Mouse (Mus musculus) CH12.LX (cell line): Measurements from ENCODE around the gene Clstn1. TPM values are rescaled to one million over a fixed set of nuclear protein-coding genes. Genes with fewer than 3 reads are reported as not detected.
A peak's percentile ranks its signal among the peaks of the same experiment; 100 is the strongest.

Experiments
- DNase-seq: peaks from one replicate; pipeline ENCODE4 v3.0.0-alpha.2; 2013; ENCODE audit errors: extremely low read depth
- H3K27ac ChIP-seq: 2 replicates; pipeline ENCODE4 v1.5.1; 2012; ENCODE audit warnings: low read depth, mild to moderate bottlenecking, control low read depth, moderate library complexity; ENCODE audit not compliant: insufficient read depth
- H3K27me3 ChIP-seq: replicated peaks from 2 replicates; pipeline ENCODE3; 2012; ENCODE audit warnings: inconsistent platforms
- H3K36me3 ChIP-seq, 2 experiments: replicated peaks in 1 of 2; 2 replicates each; pipeline versions ENCODE3 to v1.6.1; 2012; ENCODE audit warnings: inconsistent platforms in 1 of 2, low read length in 1 of 2, mild to moderate bottlenecking in 1 of 2, mixed read lengths in 1 of 2, moderate library complexity in 1 of 2; ENCODE audit not compliant: control insufficient read depth in 1 of 2, insufficient read depth in 1 of 2
- H3K4me1 ChIP-seq, 2 experiments: 2 replicates each; pipeline ENCODE4 v1.6.1; 2012; ENCODE audit warnings: inconsistent platforms in 1 of 2, moderate library complexity in 1 of 2; ENCODE audit not compliant: insufficient read depth in 2 of 2, control insufficient read depth in 1 of 2
- H3K4me2 ChIP-seq: 2 replicates; pipeline ENCODE4 v1.6.1; 2012; ENCODE audit warnings: low read depth, mild to moderate bottlenecking, control low read depth; ENCODE audit not compliant: poor library complexity, insufficient read depth, severe bottlenecking
- H3K4me3 ChIP-seq, 3 experiments: fragments of 150-350 bp in 1 of 3; sonication (generic) in 1 of 3; replicated peaks in 1 of 3; 2 replicates each; pipeline versions ENCODE3 to v1.5.1; 2011 to 2012; ENCODE audit warnings: low read depth in 2 of 3, low read length in 2 of 3, mild to moderate bottlenecking in 2 of 3, moderate library complexity in 2 of 3, control low read depth in 1 of 3, improper control_type of control experiment in 1 of 3, inconsistent platforms in 1 of 3, mixed read lengths in 1 of 3; ENCODE audit not compliant: poor library complexity in 1 of 3
- H3K79me2 ChIP-seq: replicated peaks from 2 replicates; pipeline ENCODE4 v1.6.1; 2012; ENCODE audit warnings: mild to moderate bottlenecking, moderate library complexity; ENCODE audit not compliant: control insufficient read depth, poor library complexity, insufficient read depth, severe bottlenecking; ENCODE audit errors: extremely low read depth
- H3K9ac ChIP-seq: 2 replicates; pipeline ENCODE4 v1.6.1; 2012; ENCODE audit warnings: low read depth, mild to moderate bottlenecking, control low read depth, moderate library complexity; ENCODE audit not compliant: insufficient read depth
- H3K9me3 ChIP-seq: replicated peaks from 2 replicates; pipeline ENCODE3; 2012; ENCODE audit warnings: low read length, inconsistent platforms, mixed read lengths
- BHLHE40 ChIP-seq: IDR thresholded peaks from 2 replicates; pipeline ENCODE4 v1.6.1; 2011; ENCODE audit warnings: mild to moderate bottlenecking, low read depth, low read length, improper control_type of control experiment
- CHD1 ChIP-seq: IDR thresholded peaks from 2 replicates; pipeline ENCODE4 v1.6.1; 2012; ENCODE audit warnings: low read depth, low read length, improper control_type of control experiment, inconsistent platforms
- CHD2 ChIP-seq: IDR thresholded peaks from 2 replicates; pipeline ENCODE4 v1.6.1; 2011; ENCODE audit warnings: low read length, improper control_type of control experiment
- CTCF ChIP-seq, 2 experiments: IDR thresholded peaks in 1 of 2; conservative IDR thresholded peaks in 1 of 2; 2 replicates each; pipeline ENCODE4 v1.5.1; 2011 to 2012; ENCODE audit warnings: low read depth in 2 of 2, low read length in 2 of 2, improper control_type of control experiment in 1 of 2, inconsistent platforms in 1 of 2, mild to moderate bottlenecking in 1 of 2, moderate library complexity in 1 of 2
- E2F4 ChIP-seq: IDR thresholded peaks from 2 replicates; pipeline ENCODE4 v1.6.1; 2011; ENCODE audit warnings: low read depth, low read length, improper control_type of control experiment; ENCODE audit not compliant: insufficient replicate concordance
- ELF1 ChIP-seq: IDR thresholded peaks from 2 replicates; pipeline ENCODE4 v1.6.1; 2014; ENCODE audit warnings: low read depth, mild to moderate bottlenecking, inconsistent platforms, low read length, improper control_type of control experiment
- EP300 ChIP-seq: IDR thresholded peaks from 2 replicates; pipeline ENCODE4 v1.6.1; 2011; ENCODE audit warnings: low read length, improper control_type of control experiment
- ETS1 ChIP-seq: conservative IDR thresholded peaks from 2 replicates; pipeline ENCODE4 v1.6.1; 2012; ENCODE audit warnings: low read depth, mild to moderate bottlenecking, inconsistent platforms, low read length, improper control_type of control experiment, moderate library complexity
- GABPA ChIP-seq: IDR thresholded peaks from 2 replicates; pipeline ENCODE4 v1.6.1; 2012; ENCODE audit warnings: low read depth, low read length, improper control_type of control experiment, inconsistent platforms; ENCODE audit not compliant: insufficient replicate concordance
- HCFC1 ChIP-seq: IDR thresholded peaks from 2 replicates; pipeline ENCODE4 v1.6.1; 2012; ENCODE audit warnings: low read depth, mild to moderate bottlenecking, inconsistent platforms, low read length, improper control_type of control experiment
- IRF4 ChIP-seq: IDR thresholded peaks from 2 replicates; pipeline ENCODE4 v1.6.1; 2014; ENCODE audit warnings: low read depth, mild to moderate bottlenecking, inconsistent platforms, low read length, improper control_type of control experiment
- JUN ChIP-seq: IDR thresholded peaks from 2 replicates; pipeline ENCODE4 v1.6.1; 2011; ENCODE audit warnings: low read depth, mild to moderate bottlenecking, low read length, improper control_type of control experiment, moderate library complexity; ENCODE audit not compliant: insufficient read depth
- JUND ChIP-seq: conservative IDR thresholded peaks from 2 replicates; pipeline ENCODE4 v1.6.1; 2011; ENCODE audit warnings: low read depth, low read length, improper control_type of control experiment
- KAT2A ChIP-seq: IDR thresholded peaks from 2 replicates; pipeline ENCODE4 v1.6.1; 2012; ENCODE audit warnings: low read length, improper control_type of control experiment, inconsistent platforms; ENCODE audit not compliant: insufficient replicate concordance
- MAFK ChIP-seq: IDR thresholded peaks from 2 replicates; pipeline ENCODE4 v1.6.1; 2011; ENCODE audit warnings: low read length, improper control_type of control experiment; ENCODE audit not compliant: insufficient replicate concordance
- MAX ChIP-seq: IDR thresholded peaks from 2 replicates; pipeline ENCODE4 v1.6.1; 2011; ENCODE audit warnings: low read length, improper control_type of control experiment
- MAZ ChIP-seq: IDR thresholded peaks from 2 replicates; pipeline ENCODE4 v1.6.1; 2012; ENCODE audit warnings: low read depth, mild to moderate bottlenecking, inconsistent platforms, low read length, improper control_type of control experiment, moderate library complexity
- MEF2A ChIP-seq: IDR thresholded peaks from 2 replicates; pipeline ENCODE4 v1.6.1; 2014; ENCODE audit warnings: low read depth, mild to moderate bottlenecking, inconsistent platforms, low read length, improper control_type of control experiment, borderline replicate concordance
- MXI1 ChIP-seq: IDR thresholded peaks from 2 replicates; pipeline ENCODE4 v1.6.1; 2011; ENCODE audit warnings: mild to moderate bottlenecking, low read depth, low read length, improper control_type of control experiment
- MYC ChIP-seq: IDR thresholded peaks from 2 replicates; pipeline ENCODE4 v1.6.1; 2011; ENCODE audit warnings: low read depth, mild to moderate bottlenecking, improper control_type of control experiment, low read length
- NELFE ChIP-seq: IDR thresholded peaks from 2 replicates; pipeline ENCODE4 v1.6.1; 2011; ENCODE audit warnings: low read depth, low read length, improper control_type of control experiment
- NRF1 ChIP-seq: IDR thresholded peaks from 2 replicates; pipeline ENCODE4 v1.6.1; 2014; ENCODE audit warnings: low read depth, mild to moderate bottlenecking, inconsistent platforms, low read length, improper control_type of control experiment, moderate library complexity
- PAX5 ChIP-seq: IDR thresholded peaks from 2 replicates; pipeline ENCODE4 v1.6.1; 2012; ENCODE audit warnings: low read length, inconsistent platforms, mixed read lengths
- POLR2A ChIP-seq: IDR thresholded peaks from 2 replicates; pipeline ENCODE4 v1.6.1; 2011; ENCODE audit warnings: low read depth, mild to moderate bottlenecking, improper control_type of control experiment, low read length
- POLR2AphosphoS2 ChIP-seq: IDR thresholded peaks from 2 replicates; pipeline ENCODE4 v1.6.1; 2011; ENCODE audit warnings: low read depth, low read length, improper control_type of control experiment
- RAD21 ChIP-seq: IDR thresholded peaks from 2 replicates; pipeline ENCODE4 v1.6.1; 2011; ENCODE audit warnings: low read depth, mild to moderate bottlenecking, low read length, improper control_type of control experiment, moderate library complexity
- RCOR1 ChIP-seq: conservative IDR thresholded peaks from 2 replicates; pipeline ENCODE4 v1.6.1; 2012; ENCODE audit warnings: low read depth, mild to moderate bottlenecking, inconsistent platforms, low read length, improper control_type of control experiment
- SIN3A ChIP-seq: IDR thresholded peaks from 2 replicates; pipeline ENCODE4 v1.6.1; 2012; ENCODE audit warnings: low read length, improper control_type of control experiment, inconsistent platforms
- SMC3 ChIP-seq: IDR thresholded peaks from 2 replicates; pipeline ENCODE4 v1.6.1; 2011; ENCODE audit warnings: low read depth, low read length, improper control_type of control experiment
- TBP ChIP-seq: conservative IDR thresholded peaks from 2 replicates; pipeline ENCODE4 v1.6.1; 2011; ENCODE audit warnings: low read depth, low read length, improper control_type of control experiment
- TCF12 ChIP-seq: IDR thresholded peaks from 2 replicates; pipeline ENCODE4 v1.6.1; 2014; ENCODE audit warnings: low read depth, mild to moderate bottlenecking, inconsistent platforms, low read length, improper control_type of control experiment
- UBTF ChIP-seq: IDR thresholded peaks from 2 replicates; pipeline ENCODE4 v1.6.1; 2012; ENCODE audit warnings: low read depth, mild to moderate bottlenecking, inconsistent platforms, low read length, improper control_type of control experiment, moderate library complexity
- USF1 ChIP-seq: IDR thresholded peaks from 2 replicates; pipeline ENCODE4 v1.6.1; 2014; ENCODE audit warnings: low read depth, mild to moderate bottlenecking, inconsistent platforms, low read length, improper control_type of control experiment
- USF2 ChIP-seq: conservative IDR thresholded peaks from 2 replicates; pipeline ENCODE4 v1.6.1; 2011; ENCODE audit warnings: low read depth, low read length, improper control_type of control experiment
- ZC3H11A ChIP-seq: IDR thresholded peaks from 2 replicates; pipeline ENCODE4 v1.6.1; 2012; ENCODE audit warnings: low read depth, mild to moderate bottlenecking, inconsistent platforms, low read length, improper control_type of control experiment
- ZKSCAN1 ChIP-seq: IDR thresholded peaks from 2 replicates; pipeline ENCODE4 v1.6.1; 2012; ENCODE audit warnings: low read depth, inconsistent platforms, low read length, improper control_type of control experiment, borderline replicate concordance
- ZMIZ1 ChIP-seq: IDR thresholded peaks from 2 replicates; pipeline ENCODE4 v1.6.1; 2012; ENCODE audit warnings: low read depth, mild to moderate bottlenecking, inconsistent platforms, low read length, improper control_type of control experiment
- ZNF384 ChIP-seq: IDR thresholded peaks from 2 replicates; pipeline ENCODE4 v1.6.1; 2012; ENCODE audit warnings: low read depth, low read length, improper control_type of control experiment, inconsistent platforms
- dilution Hi-C: fragments of 300-500 bp; cut with MboI; formaldehyde crosslinking; loops from 2 replicates; pipeline ENCODE4 v1.14.3; 2020; ENCODE audit warnings: low sequenced_read_pairs; ENCODE audit not compliant: extremely low pct_unique_long_range_greater_than_20kb, extremely low pct_ligation_motif_present
- in situ Hi-C: fragments of 300-500 bp; cut with MboI; formaldehyde crosslinking; loops from 3 replicates; pipeline ENCODE4 v1.14.3; 2019; ENCODE audit warnings: low sequenced_read_pairs, low pct_ligation_motif_present, low pct_unique_long_range_greater_than_20kb, mixed read lengths
- polyA plus RNA-seq: library from polyadenylated mRNA; unstranded; fragments of >175 nt; gene quantifications from 2 replicates; pipeline ENCODE4 v1.2.1, GENCODE M21; 2012; ENCODE audit warnings: low read depth; ENCODE audit not compliant: insufficient read length
- total RNA-seq, 2 experiments: library from RNA; depleted of rRNA; stranded (reverse); fragments of 300-350 nt in 1 of 2; fragments of >200 nt in 1 of 2; gene quantifications; 2 replicates each; pipeline ENCODE4 v1.2.3; 2012 to 2014

The Clstn1 gene
- total and polyA plus RNA-seq, 3 experiments: 26.4 to 53.1 (median 35.2) TPM

DNA sequence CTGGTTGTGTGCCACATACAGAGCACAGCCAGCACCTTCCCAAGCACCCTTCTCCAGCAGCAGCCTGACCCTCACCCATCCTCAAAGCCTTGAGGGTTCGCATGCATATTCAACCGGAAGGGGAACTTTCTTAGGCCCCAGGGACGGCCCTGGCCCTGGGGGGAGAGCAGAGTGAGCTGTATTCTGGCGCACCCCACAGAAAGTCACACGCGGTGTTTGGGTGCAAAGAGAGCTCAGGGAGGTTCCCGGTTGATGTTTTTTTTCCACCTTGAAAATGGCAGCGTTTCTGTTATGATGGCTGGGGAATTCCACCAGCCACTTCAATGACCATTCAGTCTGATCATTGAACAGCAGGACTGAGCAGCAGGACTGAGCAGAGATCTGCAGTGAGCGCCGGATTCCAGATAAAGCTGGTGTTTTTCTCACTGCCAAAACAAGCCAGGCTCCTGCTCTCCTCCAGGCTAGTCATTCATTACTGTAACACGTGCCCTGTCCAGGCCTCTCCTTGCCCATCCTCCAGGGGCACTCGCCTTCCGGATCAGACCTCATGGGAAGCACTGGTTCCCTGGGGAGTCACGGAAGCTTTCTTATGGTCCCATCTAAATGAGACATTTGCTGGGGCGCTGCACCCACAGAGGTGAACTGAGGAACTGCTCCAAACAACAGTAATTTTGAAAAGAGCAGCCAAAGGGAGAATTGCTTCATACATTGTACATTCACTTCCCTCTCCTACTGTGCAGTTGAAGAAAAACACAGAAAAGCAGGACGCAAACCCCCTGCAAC is 110.1 kb downstream of the Clstn1 start:
- peak overlapping the region; percentile 94 for H3K9ac ChIP-seq
- dilution Hi-C loops: no loop called here

DNA sequence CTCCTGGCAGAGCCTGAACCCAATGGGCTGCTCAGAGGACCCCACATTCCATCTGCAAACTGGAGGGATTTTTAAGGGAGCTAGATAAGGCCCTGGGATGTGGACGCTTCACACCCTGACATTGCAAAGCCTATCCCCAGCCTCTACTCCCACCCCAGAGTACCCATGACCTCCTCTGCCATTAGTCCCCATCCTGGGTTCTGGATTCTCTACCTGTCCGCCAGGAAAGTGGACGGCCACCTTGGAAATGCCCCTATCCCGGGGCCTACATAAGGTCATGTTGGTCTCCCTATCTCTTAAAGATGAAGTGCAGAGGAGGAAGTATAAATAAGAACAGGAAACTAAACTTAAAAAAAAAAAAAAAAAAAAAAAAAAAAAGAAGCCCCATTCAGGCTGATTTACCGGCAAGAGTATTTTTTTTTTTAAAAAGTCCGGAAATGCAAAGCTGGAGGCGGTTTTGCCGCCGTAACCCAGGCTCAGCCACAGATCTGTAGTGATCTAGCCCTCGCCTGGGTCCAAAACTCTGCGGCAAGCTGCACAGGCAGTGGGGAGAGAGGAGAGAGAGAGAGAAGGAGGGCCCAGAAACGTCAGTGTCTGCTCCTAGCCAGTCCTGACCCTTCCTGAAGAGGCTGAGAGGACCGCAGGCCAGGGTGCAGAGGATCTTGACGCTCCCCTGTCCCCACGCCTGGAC is 111.4 kb downstream of the Clstn1 start:
- peaks cover 10 to 44% of the 10 kb centered on the region in 2 experiments for H3K4me1 ChIP-seq
- peaks cover 77% of the 10 kb centered on the region for H3K79me2 ChIP-seq
- H3K4me3 ChIP-seq: peak overlapping the region; percentile 63 to 92 (median 77)
- H3K27me3 ChIP-seq: no peaks in the 10 kb centered on the region
- H3K36me3 ChIP-seq: peaks cover 4 to 24% of the 10 kb centered on the region in 2 experiments
- peak overlapping the region; percentile 97 for H3K27ac ChIP-seq
- H3K9ac ChIP-seq: peak overlapping the region; percentile 94
- H3K4me2 ChIP-seq: peak overlapping the region; percentile 92
- DNase-seq: no peak
- dilution Hi-C loops (no loop called here), in situ Hi-C loops (loop anchor here (5.0 kb wide), 1 partner anchor 40 kb away; no protein-coding TSS in a partner anchor)
- no peaks in the 10 kb centered on the region for H3K9me3 ChIP-seq
- TF ChIP-seq NELFE: no peak; the same call in 1 of the 2 replicates
- no peak for TF ChIP-seq SMC3
- TF ChIP-seq IRF4: no peak
- no peak for TF ChIP-seq MXI1
- peak; percentile 34 for TF ChIP-seq POLR2A
- no peak for TF ChIP-seq MAFK
- TF ChIP-seq MYC: no peak
- no peak; the same call in 1 of the 2 replicates for TF ChIP-seq ETS1
- TF ChIP-seq KAT2A: no peak
- no peak for TF ChIP-seq PAX5
- TF ChIP-seq TCF12: peak; percentile 19; the same call in 1 of the 2 replicates
- no peak for TF ChIP-seq RAD21
- TF ChIP-seq NRF1: no peak
- 0 out of 2 replicates have a peak, but pooled peaks have one; percentile 21 for TF ChIP-seq CHD1

More for the DNA sequence above, 110.1 kb downstream of the Clstn1 start:
- peaks cover 83% of the 10 kb centered on the region for H3K79me2 ChIP-seq
- peak; percentile 94 for DNase-seq
- H3K9me3 ChIP-seq: no peaks in the 10 kb centered on the region
- in situ Hi-C loops: loop anchor here (5.0 kb wide), 1 partner anchor 39 kb away; no protein-coding TSS in a partner anchor
- H3K27me3 ChIP-seq: no peaks in the 10 kb centered on the region
- H3K4me3 ChIP-seq: peak overlapping the region; percentile 57 to 92 (median 63)
- peaks cover 14 to 36% of the 10 kb centered on the region in 2 experiments for H3K36me3 ChIP-seq
- TF ChIP-seq SIN3A (peak; percentile 95), CHD2 (peak; percentile 91), PAX5 (no peak), NELFE (peak; percentile 42), TBP (peak; percentile 3; the same call in 1 of the 2 replicates), JUN (peak; percentile 80), E2F4 (no peak), GABPA (no peak), USF1 (no peak), ZMIZ1 (peak; percentile 86), USF2 (no peak), MAZ (peak; percentile 96), RAD21 (peak; percentile 35), JUND (peak; percentile 77), SMC3 (peak; percentile 28), POLR2A (peak; percentile 71), ZKSCAN1 (no peak), CTCF (conservative IDR thresholded peaks at IDR 0.05 in 1 of 2, IDR thresholded peaks at IDR 0.05 in 1 of 2; ENCODE audit: low read depth in 2 of 2, low read length in 2 of 2) (peak in 1 of 2 experiments; percentile 56; a peak in 2 of 4 replicates), RCOR1 (peak; percentile 86), MAFK (peak; percentile 60; the same call in 1 of the 2 replicates), TCF12 (peak; percentile 95), UBTF (no peak), MAX (peak; percentile 84), IRF4 (peak; percentile 96; the same call in 1 of the 2 replicates), ZNF384 (peak; percentile 90), ELF1 (peak; percentile 68), EP300 (peak; percentile 94), MXI1 (peak; percentile 79), MEF2A (peak; percentile 91), POLR2AphosphoS2 (peak; percentile 84), CHD1 (0 out of 2 replicates have a peak, but pooled peaks have one; percentile 6), BHLHE40 (peak; percentile 90), HCFC1 (peak; percentile 58), MYC (peak; percentile 91; the same call in 1 of the 2 replicates), KAT2A (peak; percentile 73; the same call in 1 of the 2 replicates), ETS1 (peak; percentile 93), ZC3H11A (no peak), NRF1 (peak; percentile 39; the same call in 1 of the 2 replicates)
- H3K4me2 ChIP-seq: peak overlapping the region; percentile 90
- H3K27ac ChIP-seq: peak overlapping the region; percentile 97
- peaks cover 22 to 57% of the 10 kb centered on the region in 2 experiments for H3K4me1 ChIP-seq
